Comparison of ENCODE assay signal across 14 mouse cellular contexts in genomic region chr9:106889321-106889720, GRCm38 (mm10). TPM values are rescaled to one million over a fixed set of nuclear protein-coding genes. Genes with fewer than 3 reads are reported as not detected.
A peak's percentile ranks its signal among the peaks of the same experiment; 100 is the strongest.
DNase-seq lines count a peak whose midpoint lies in the region; ATAC-seq and TF ChIP-seq lines count a peak whose summit lies in the region.
"Had no signal": no experiment of that assay in that cellular context is flagged by ENCODE, and none has a peak within 500 bp of the region (broad histone marks: within the 10 kb centered on the region; RNA-seq: fewer than 3 reads in every experiment).

No protein-coding gene starts in this region.

- peaks cover 57% of the 10 kb centered on the region for H3K36me3 ChIP-seq in forebrain, embryonic 10.5 days (replicated peaks)
- peaks cover 7% of the 10 kb centered on the region for H3K36me3 ChIP-seq in forebrain, embryonic 11.5 days (ENCODE audit: control insufficient read depth, insufficient read depth, low read length)
- peaks cover 39% of the 10 kb centered on the region for H3K36me3 ChIP-seq in hindbrain, embryonic 14.5 days (replicated peaks; ENCODE audit: control insufficient read depth, insufficient read depth)
- peaks cover 3% of the 10 kb centered on the region; the same call in 1 of the 2 replicates for H3K36me3 ChIP-seq in hindbrain, embryonic 11.5 days (ENCODE audit: control insufficient read depth, insufficient read depth, low read length)
- peaks cover 50% of the 10 kb centered on the region for H3K36me3 ChIP-seq in E14TG2a.4 (ENCODE audit: insufficient read depth, low read length)
- H3K36me3 ChIP-seq in hindbrain, postnatal 0 days (ENCODE audit: insufficient read depth, low read length), result peaks cover 23% of the 10 kb centered on the region; the same call in 1 of the 2 replicates

- peak overlapping the region; percentile 86 for H3K4me3 ChIP-seq in forebrain, embryonic 10.5 days
- H3K4me3 ChIP-seq in forebrain, embryonic 11.5 days (ENCODE audit: low read depth, low read length), result no peak overlapping the region
- no peak overlapping the region for H3K4me3 ChIP-seq in hindbrain, embryonic 14.5 days (replicated peaks; ENCODE audit: low read length)
- no peak overlapping the region for H3K4me3 ChIP-seq in hindbrain, embryonic 11.5 days (ENCODE audit: low read depth, low read length)
- H3K4me3 ChIP-seq in E14TG2a.4 (replicated peaks; ENCODE audit: low read length), result peak overlapping the region; percentile 99; the same call in 1 of the 2 replicates
- H3K4me3 ChIP-seq in hindbrain, postnatal 0 days (ENCODE audit: low read length), result no peak overlapping the region
- H3K4me3 ChIP-seq: left cerebral cortex, adult 2 months had no signal

- ATAC-seq in forebrain, embryonic 11.5 days (replicated peaks; ENCODE audit: low FRiP score), result no peak
- ATAC-seq in hindbrain, embryonic 14.5 days (ENCODE audit: low FRiP score), result no peak
- no peak for ATAC-seq in hindbrain, embryonic 11.5 days (ENCODE audit: low FRiP score)
- ATAC-seq in hindbrain, postnatal 0 days, result no peak

- H3K9me3 ChIP-seq in forebrain, embryonic 10.5 days, result no peaks in the 10 kb centered on the region
- no peaks in the 10 kb centered on the region for H3K9me3 ChIP-seq in forebrain, embryonic 11.5 days (ENCODE audit: control insufficient read depth, low read length)
- H3K9me3 ChIP-seq in hindbrain, embryonic 14.5 days (ENCODE audit: control insufficient read depth, low read length), result no peaks in the 10 kb centered on the region
- no peaks in the 10 kb centered on the region for H3K9me3 ChIP-seq in hindbrain, embryonic 11.5 days (ENCODE audit: control insufficient read depth, low read length)
- H3K9me3 ChIP-seq in E14TG2a.4 (ENCODE audit: low read length), result no peaks in the 10 kb centered on the region
- no peaks in the 10 kb centered on the region for H3K9me3 ChIP-seq in hindbrain, postnatal 0 days (ENCODE audit: low read length)

- H3K27me3 ChIP-seq in forebrain, embryonic 10.5 days (ENCODE audit: poor library complexity, severe bottlenecking), result no peaks in the 10 kb centered on the region
- no peaks in the 10 kb centered on the region for H3K27me3 ChIP-seq in forebrain, embryonic 11.5 days (ENCODE audit: control insufficient read depth, insufficient read depth, low read length)
- no peaks in the 10 kb centered on the region for H3K27me3 ChIP-seq in hindbrain, embryonic 14.5 days (ENCODE audit: control insufficient read depth, insufficient read depth, low read length)
- H3K27me3 ChIP-seq in hindbrain, embryonic 11.5 days (ENCODE audit: control insufficient read depth, insufficient read depth, low read length), result no peaks in the 10 kb centered on the region
- peaks cover 14% of the 10 kb centered on the region for H3K27me3 ChIP-seq in E14TG2a.4 (ENCODE audit: insufficient read depth, low read length)
- H3K27me3 ChIP-seq in hindbrain, postnatal 0 days (ENCODE audit: insufficient read depth, low read length), result no peaks in the 10 kb centered on the region

- DNase-seq in forebrain, embryonic 10.5 days (ENCODE audit: extremely low spot score, low spot score), result no peak
- no peak for DNase-seq in forebrain, embryonic 11.5 days (ENCODE audit: low spot score)
- no peak for DNase-seq in hindbrain, embryonic 14.5 days (ENCODE audit: low spot score)
- no peak for DNase-seq in hindbrain, embryonic 11.5 days (ENCODE audit: low spot score)
- DNase-seq in hindbrain, postnatal 0 days (ENCODE audit: low spot score), result no peak
- no peak for DNase-seq in urinary bladder, postnatal 36 days (ENCODE audit: low spot score in 2 of 2)
- no peak for DNase-seq in left cerebral cortex, adult 18-20 months (ENCODE audit: low spot score in 2 of 2)
- DNase-seq: B cell, adult 2 months; heart, adult 2 months; kidney, adult 18-20 months; thymus, postnatal 4 days had no signal

- no peak overlapping the region for H3K27ac ChIP-seq in forebrain, embryonic 10.5 days
- no peak overlapping the region for H3K27ac ChIP-seq in forebrain, embryonic 11.5 days (ENCODE audit: low read depth, low read length)
- no peak overlapping the region for H3K27ac ChIP-seq in hindbrain, embryonic 14.5 days
- no peak overlapping the region for H3K27ac ChIP-seq in hindbrain, embryonic 11.5 days (ENCODE audit: low read depth, low read length)
- no peak overlapping the region for H3K27ac ChIP-seq in hindbrain, postnatal 0 days
- H3K27ac ChIP-seq: heart, adult 2 months; left cerebral cortex, adult 2 months; liver, embryonic 14.5 days had no signal

- no peak overlapping the region for H3K4me2 ChIP-seq in forebrain, embryonic 11.5 days (ENCODE audit: low read depth, low read length, severe bottlenecking)
- no peak overlapping the region for H3K4me2 ChIP-seq in hindbrain, embryonic 14.5 days (replicated peaks)
- H3K4me2 ChIP-seq in hindbrain, embryonic 11.5 days (replicated peaks; ENCODE audit: low read depth, low read length), result no peak overlapping the region
- no peak overlapping the region for H3K4me2 ChIP-seq in hindbrain, postnatal 0 days (ENCODE audit: low read depth, low read length)

- H3K4me1 ChIP-seq in forebrain, embryonic 10.5 days, result peaks cover 71% of the 10 kb centered on the region
- peaks cover 24% of the 10 kb centered on the region for H3K4me1 ChIP-seq in forebrain, embryonic 11.5 days (replicated peaks; ENCODE audit: control insufficient read depth, insufficient read depth, low read length)
- peaks cover 37% of the 10 kb centered on the region for H3K4me1 ChIP-seq in hindbrain, embryonic 14.5 days (replicated peaks; ENCODE audit: control insufficient read depth, insufficient read depth, low read length)
- peaks cover 17% of the 10 kb centered on the region for H3K4me1 ChIP-seq in hindbrain, embryonic 11.5 days (replicated peaks; ENCODE audit: control insufficient read depth, insufficient read depth, low read length)
- peaks cover 63% of the 10 kb centered on the region for H3K4me1 ChIP-seq in E14TG2a.4 (replicated peaks; ENCODE audit: low read depth, low read length)
- peaks cover 21% of the 10 kb centered on the region for H3K4me1 ChIP-seq in hindbrain, postnatal 0 days (ENCODE audit: insufficient read depth, low read length)

- H3K9ac ChIP-seq in forebrain, embryonic 11.5 days (ENCODE audit: low read length), result no peak overlapping the region
- peak overlapping the region; percentile 21; the same call in 1 of the 2 replicates for H3K9ac ChIP-seq in hindbrain, embryonic 14.5 days
- H3K9ac ChIP-seq in hindbrain, embryonic 11.5 days (ENCODE audit: low read depth, low read length), result no peak overlapping the region
- 0 out of 2 replicates have a peak overlapping the region, but pooled peaks have one; percentile 9 for H3K9ac ChIP-seq in hindbrain, postnatal 0 days (replicated peaks; ENCODE audit: low read length)
- H3K9ac ChIP-seq: liver, embryonic 14.5 days had no signal

- 89% methylated on average over 9 of the region's 9 CpGs for WGBS in forebrain, embryonic 10.5 days
- WGBS in forebrain, embryonic 11.5 days, result 87% methylated on average over 9 of the region's 9 CpGs
- whole genome bisulfite sequencing in hindbrain, embryonic 14.5 days, result 88% methylated on average over 9 of the region's 9 CpGs
- 85% methylated on average over 9 of the region's 9 CpGs for WGBS in hindbrain, embryonic 11.5 days
- WGBS in hindbrain, postnatal 0 days, result 88% methylated on average over 9 of the region's 9 CpGs

- TF ChIP-seq CTCF in E14TG2a.4 (conservative IDR thresholded peaks at IDR 0.05; ENCODE audit: low read length), result no peak
- TF ChIP-seq CTCF in hindbrain, postnatal 0 days (IDR thresholded peaks at IDR 0.05; ENCODE audit: low read depth), result no peak

RNA-seq across cellular contexts. Expression of gene Rbm15b, which starts 2.1 kb away (rescaled TPM):
- 12.3 and 12.9 TPM in 2 replicates for polyA plus RNA-seq in forebrain, embryonic 10.5 days (2016; fragmentation: Nextera tagmentation; extraction: Ambion mirVana)
- 35.6 and 43.6 TPM in 2 replicates for polyA plus RNA-seq in forebrain, embryonic 11.5 days (2014; fragmentation: Nextera tagmentation; extraction: Ambion mirVana)
- polyA plus RNA-seq in hindbrain, embryonic 14.5 days (2014; fragmentation: Nextera tagmentation; extraction: Ambion mirVana), result 27.4 and 27.5 TPM in 2 replicates
- 24.0 and 24.5 TPM in 2 replicates for polyA plus RNA-seq in hindbrain, embryonic 11.5 days (2014; fragmentation: Nextera tagmentation; extraction: Ambion mirVana)
- total RNA-seq in hindbrain, postnatal 0 days (2014; rRNA removed), result 74.0 and 86.2 TPM in 2 replicates
- 9.3 and 10.1 TPM in 2 replicates for polyA plus RNA-seq in hindbrain, postnatal 0 days (2015; fragmentation: Nextera tagmentation; extraction: Ambion mirVana)
- 10 to 100 TPM; 56.2 to 60.2 TPM for total RNA-seq in left cerebral cortex, adult 18-20 months (2021)

RNA-seq across cellular contexts. Expression of gene Manf, which starts 2.5 kb away (rescaled TPM):
- polyA plus RNA-seq in forebrain, embryonic 10.5 days (2016; fragmentation: Nextera tagmentation; extraction: Ambion mirVana), result 249 and 277 TPM in 2 replicates
- polyA plus RNA-seq in forebrain, embryonic 11.5 days (2014; fragmentation: Nextera tagmentation; extraction: Ambion mirVana), result 242 and 264 TPM in 2 replicates
- 171 and 183 TPM in 2 replicates for polyA plus RNA-seq in hindbrain, embryonic 14.5 days (2014; fragmentation: Nextera tagmentation; extraction: Ambion mirVana)
- 305 and 309 TPM in 2 replicates for polyA plus RNA-seq in hindbrain, embryonic 11.5 days (2014; fragmentation: Nextera tagmentation; extraction: Ambion mirVana)
- 29.4 and 29.7 TPM in 2 replicates for total RNA-seq in hindbrain, postnatal 0 days (2014; rRNA removed)
- polyA plus RNA-seq in hindbrain, postnatal 0 days (2015; fragmentation: Nextera tagmentation; extraction: Ambion mirVana), result 119 and 122 TPM in 2 replicates
- 100 to 1,000 TPM; 130 to 147 TPM for total RNA-seq in left cerebral cortex, adult 18-20 months (2021)

Comparison
In these comparisons a context has a peak if more than half of its experiments do, and no peak if none do; other contexts are left out.
1. H3K4me3 ChIP-seq: peak in forebrain, embryonic 10.5 days (single experiment) and E14TG2a.4 (single experiment); none in forebrain, embryonic 11.5 days (single experiment), hindbrain, embryonic 14.5 days (single experiment), hindbrain, embryonic 11.5 days (single experiment) and hindbrain, postnatal 0 days (single experiment).
2. H3K9ac ChIP-seq: peak in hindbrain, embryonic 14.5 days (single experiment) and hindbrain, postnatal 0 days (single experiment); none in forebrain, embryonic 11.5 days (single experiment) and hindbrain, embryonic 11.5 days (single experiment).